Mouse (Mus musculus): Measurements from ENCODE around the gene Ccdc85b. TPM values are rescaled to one million over a fixed set of nuclear protein-coding genes. Genes with fewer than 3 reads are reported as not detected.
"Not testable (repeated sequence)": the region's sequence is repeated elsewhere in the genome, so short reads cannot be mapped to it uniquely, and the experiment has no call there.

Gene Ccdc85b
- polyA plus RNA-seq, 1 experiment from 2014 or later: 6.5 TPM

DNA sequence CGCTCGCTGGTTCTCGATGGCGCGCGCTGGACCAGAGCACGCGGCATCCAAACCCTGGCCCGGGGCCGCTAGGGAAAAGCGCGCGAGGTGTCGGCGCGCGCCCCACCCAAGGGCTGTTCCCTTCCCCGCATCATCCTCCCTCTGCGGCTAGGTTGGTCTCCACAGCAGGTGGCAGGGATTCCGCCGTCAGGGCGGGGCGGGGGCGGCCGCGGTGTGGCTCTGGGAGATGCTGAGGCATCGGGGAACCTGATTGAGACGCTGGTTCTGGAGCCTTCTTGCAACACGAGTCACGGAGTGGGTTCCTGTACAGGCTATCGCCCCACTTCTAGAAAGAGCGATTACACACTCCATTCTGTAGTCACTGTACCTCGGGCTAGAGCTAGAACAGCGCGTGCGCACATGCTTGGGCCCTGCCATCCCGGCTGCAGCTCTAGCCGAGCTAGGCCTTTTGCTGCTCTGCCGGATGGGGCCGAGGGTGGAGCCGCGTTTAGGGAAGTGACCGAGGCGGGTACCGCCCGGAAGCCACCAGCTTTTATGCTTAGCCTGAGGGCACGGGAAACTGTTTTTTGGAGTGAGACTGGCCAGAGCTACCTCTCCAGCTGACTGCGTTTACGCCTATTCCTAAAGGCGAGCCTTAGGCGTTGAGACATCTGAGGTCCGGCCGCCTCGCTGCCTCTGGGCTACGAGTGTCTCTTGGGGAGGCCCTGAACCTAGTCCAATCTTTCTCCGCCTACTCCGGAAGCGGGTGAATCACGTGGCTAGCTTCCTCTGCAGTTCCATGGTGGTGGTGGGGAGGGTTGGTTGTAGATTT is 33.4 kb upstream of the Ccdc85b start:
- Histone ChIP-seq H3K9ac (ENCODE audit: low read length) (peak overlapping the region; percentile 96), H3K9me3 (ENCODE audit: control insufficient read depth, low read length) (no peaks in the 10 kb centered on the region), H3K4me2 (ENCODE audit: low read depth, low read length, severe bottlenecking) (peak overlapping the region; percentile 60), H3K4me3 (ENCODE audit: low read depth, low read length) (peak overlapping the region; percentile 98), H3K4me1 (replicated peaks; ENCODE audit: control insufficient read depth, insufficient read depth, low read length) (peaks cover 4% of the 10 kb centered on the region; the same call in 1 of the 2 replicates), H3K27me3 (ENCODE audit: control insufficient read depth, insufficient read depth, low read length) (no peaks in the 10 kb centered on the region), H3K36me3 (ENCODE audit: control insufficient read depth, insufficient read depth, low read length) (peaks cover 10% of the 10 kb centered on the region), H3K27ac (ENCODE audit: low read depth, low read length) (peak overlapping the region; percentile 99)
- ATAC-seq (replicated peaks; ENCODE audit: low FRiP score) (peak; percentile 3), DNase-seq (ENCODE audit: low spot score) (peak; percentile 83)
- WGBS: under 1% methylated on average over 59 of the region's 59 CpGs

DNA sequence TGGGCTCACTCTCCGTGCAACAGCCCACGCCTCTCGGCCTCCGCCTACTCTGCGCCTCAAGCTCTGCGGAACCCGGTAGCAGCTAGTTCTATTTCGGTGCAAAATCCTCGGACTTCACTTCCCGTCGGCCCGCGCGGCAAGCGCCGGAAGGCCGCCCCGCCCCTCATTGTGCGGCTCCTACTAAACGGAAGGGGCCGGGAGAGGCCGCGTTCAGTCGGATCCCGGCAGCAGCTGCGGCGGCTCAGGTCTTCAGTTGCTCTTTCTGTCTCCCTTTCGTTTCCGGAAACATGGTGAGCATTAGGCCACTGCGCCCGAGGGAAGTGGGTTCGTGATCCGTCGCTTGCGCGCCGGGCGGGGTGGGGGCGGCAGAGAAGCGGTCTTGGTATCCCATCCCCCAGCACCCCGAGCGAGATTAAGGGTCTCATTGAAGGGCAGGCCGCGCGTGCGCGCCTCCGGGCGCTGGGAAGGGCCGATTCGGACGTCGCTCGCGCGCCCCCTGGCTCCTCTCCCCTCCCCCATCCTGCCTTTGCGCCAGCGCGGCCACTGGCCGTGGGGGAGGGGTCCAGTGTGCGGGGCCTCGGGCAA is 32.7 kb upstream of the Ccdc85b start, which contains the start of gene Cfl1:
Gene Cfl1 (plus strand): TSS at position 143 of the 585 bp plus-strand sequence.
- Histone ChIP-seq H3K9me3 (ENCODE audit: control insufficient read depth, low read length) (no peaks in the 10 kb centered on the region), H3K27me3 (ENCODE audit: control insufficient read depth, insufficient read depth, low read length) (no peaks in the 10 kb centered on the region), H3K4me2 (ENCODE audit: low read depth, low read length, severe bottlenecking) (peak within 1 kb of the TSS; percentile 64), H3K4me3 (ENCODE audit: low read depth, low read length) (peak within 1 kb of the TSS; percentile 98), H3K36me3 (ENCODE audit: control insufficient read depth, insufficient read depth, low read length) (peaks cover 9% of the 10 kb centered on the region), H3K27ac (ENCODE audit: low read depth, low read length) (peak within 1 kb of the TSS; percentile 99), H3K9ac (ENCODE audit: low read length) (peak within 1 kb of the TSS; percentile 96), H3K4me1 (replicated peaks; ENCODE audit: control insufficient read depth, insufficient read depth, low read length) (peaks cover 4% of the 10 kb centered on the region; the same call in 1 of the 2 replicates)
- DNase-seq (ENCODE audit: low spot score): peak; percentile 97
- under 1% methylated on average over 61 of the region's 62 CpGs for WGBS
- ATAC-seq (replicated peaks; ENCODE audit: low FRiP score): peak; percentile 70

DNA sequence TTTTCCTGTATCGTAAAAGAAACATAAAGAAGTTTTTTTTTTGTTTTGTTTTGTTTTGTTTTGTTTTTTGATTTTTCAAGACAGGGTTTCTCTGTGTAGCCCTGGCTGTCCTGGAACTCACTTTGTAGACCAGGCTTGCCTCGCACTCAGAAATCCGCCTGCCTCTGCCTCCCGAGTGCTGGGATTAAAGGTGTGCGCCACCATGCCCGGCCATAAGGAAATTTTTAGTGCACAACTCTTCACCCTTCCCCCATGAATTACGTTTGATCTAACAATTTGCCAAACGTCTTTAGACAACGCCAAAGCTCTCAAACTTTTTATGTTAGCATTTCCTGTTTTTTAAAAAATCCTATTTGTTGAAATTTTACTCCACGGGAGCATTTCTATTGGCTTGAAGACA is 32.0 kb upstream of the Ccdc85b start:
- H3K36me3 ChIP-seq (ENCODE audit: control insufficient read depth, insufficient read depth, low read length); H3K9me3 ChIP-seq (ENCODE audit: control insufficient read depth, low read length); H3K9ac ChIP-seq (ENCODE audit: low read length); H3K27me3 ChIP-seq (ENCODE audit: control insufficient read depth, insufficient read depth, low read length); H3K4me2 ChIP-seq (ENCODE audit: low read depth, low read length, severe bottlenecking); H3K4me1 ChIP-seq (replicated peaks; ENCODE audit: control insufficient read depth, insufficient read depth, low read length); DNase-seq (ENCODE audit: low spot score); ATAC-seq (replicated peaks; ENCODE audit: low FRiP score): not testable (repeated sequence)
- Histone ChIP-seq H3K4me3 (ENCODE audit: low read depth, low read length) (peak overlapping the region; percentile 98; the same call in 1 of the 2 replicates), H3K27ac (ENCODE audit: low read depth, low read length) (peak overlapping the region; percentile 99)
- 51% methylated on average over 10 of the region's 10 CpGs for WGBS

DNA sequence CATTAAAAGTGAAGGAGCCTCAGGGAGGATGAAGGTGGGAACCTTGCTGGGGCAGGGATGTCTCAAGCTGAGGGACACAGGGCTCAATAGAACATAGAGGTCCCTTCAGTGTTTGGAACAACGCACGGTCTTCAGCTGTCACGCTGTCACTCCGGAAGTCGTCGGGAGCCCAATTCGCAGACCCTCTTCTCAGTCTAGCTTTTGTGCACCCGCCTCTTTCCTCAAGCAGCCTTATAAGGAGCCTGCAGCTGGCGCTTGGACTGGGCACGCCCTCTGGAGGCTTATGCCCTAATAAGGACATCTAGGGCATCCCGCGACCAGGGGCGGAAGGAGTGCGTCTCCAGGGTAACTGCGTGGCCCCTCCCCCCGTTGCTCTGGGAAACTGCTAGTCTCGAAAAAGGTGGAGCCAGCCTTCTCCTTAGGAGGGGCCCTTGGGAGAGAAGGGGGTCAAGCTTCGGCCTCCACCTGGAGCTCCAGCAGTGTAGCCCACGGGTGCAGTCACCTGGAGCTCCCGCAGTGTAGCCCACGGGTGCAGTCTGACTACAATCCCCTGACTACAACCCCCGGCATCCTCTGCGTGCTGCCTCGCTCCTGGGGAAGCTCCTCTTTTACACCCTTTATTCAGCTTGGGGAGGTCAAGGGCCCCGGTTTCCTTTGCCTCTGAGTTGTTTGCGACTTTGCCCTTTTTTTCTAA is 31.3 kb upstream of the Ccdc85b start:
- peaks cover 4% of the 10 kb centered on the region; the same call in 1 of the 2 replicates for H3K4me1 ChIP-seq (replicated peaks; ENCODE audit: control insufficient read depth, insufficient read depth, low read length)
- DNase-seq (ENCODE audit: low spot score) (peak; percentile 97), ATAC-seq (replicated peaks; ENCODE audit: low FRiP score) (peak; percentile 83)
- H3K27ac ChIP-seq (ENCODE audit: low read depth, low read length): peak overlapping the region; percentile 99
- peak overlapping the region; percentile 44 for H3K4me3 ChIP-seq (ENCODE audit: low read depth, low read length)
- H3K9ac ChIP-seq (ENCODE audit: low read length): peak overlapping the region; percentile 66
- 1% methylated on average over 26 of the region's 26 CpGs for WGBS
- H3K36me3 ChIP-seq (ENCODE audit: control insufficient read depth, insufficient read depth, low read length): peaks cover 6% of the 10 kb centered on the region
- no peaks in the 10 kb centered on the region for H3K9me3 ChIP-seq (ENCODE audit: control insufficient read depth, low read length)
- H3K4me2 ChIP-seq (ENCODE audit: low read depth, low read length, severe bottlenecking): peak overlapping the region; percentile 64
- H3K27me3 ChIP-seq (ENCODE audit: control insufficient read depth, insufficient read depth, low read length): no peaks in the 10 kb centered on the region

DNA sequence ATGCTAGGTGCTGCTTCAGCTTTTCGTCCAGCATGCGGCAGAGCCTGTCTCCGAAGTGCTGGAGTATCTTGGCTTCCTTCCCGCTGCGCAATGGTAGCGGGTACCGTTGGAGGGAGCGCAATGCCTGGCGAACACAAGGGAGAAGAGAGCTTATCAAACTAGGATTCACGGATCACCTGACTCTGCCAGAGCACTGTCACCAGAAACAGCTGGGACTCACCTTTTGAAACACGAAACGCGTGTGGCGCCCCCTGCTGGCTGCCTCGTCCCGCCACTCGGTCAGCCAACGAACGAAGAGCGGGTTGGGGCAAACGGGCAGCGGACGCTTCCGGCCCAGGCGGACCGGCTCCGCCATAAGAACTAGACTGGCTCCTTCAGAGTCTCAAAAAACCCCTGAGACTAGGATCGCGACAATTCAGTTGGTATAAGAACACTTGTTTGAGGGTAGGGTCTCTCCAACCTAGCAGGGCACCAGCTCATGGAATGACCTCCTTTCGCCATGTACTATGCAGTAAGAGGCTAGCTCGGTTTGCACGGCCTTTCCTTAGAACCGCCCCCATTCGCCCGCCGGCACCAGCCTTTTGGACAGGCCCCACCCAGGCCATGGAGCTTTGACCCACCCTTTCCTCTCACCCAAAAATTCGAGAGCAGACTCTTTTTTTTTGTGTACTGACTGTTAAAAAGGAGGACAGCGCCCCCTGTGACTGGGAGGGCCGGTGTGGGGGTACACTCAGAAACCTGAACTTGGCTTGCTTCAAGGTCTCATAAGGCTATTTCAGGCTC is 30.3 kb upstream of the Ccdc85b start, which contains the start of gene Mus81:
Gene Mus81 (minus strand): TSS at position 635 of the 783 bp plus-strand sequence.
- WGBS: 1% methylated on average over 39 of the region's 39 CpGs
- Histone ChIP-seq H3K9me3 (ENCODE audit: control insufficient read depth, low read length) (no peaks in the 10 kb centered on the region), H3K27me3 (ENCODE audit: control insufficient read depth, insufficient read depth, low read length) (no peaks in the 10 kb centered on the region), H3K36me3 (ENCODE audit: control insufficient read depth, insufficient read depth, low read length) (peaks cover under 1% of the 10 kb centered on the region), H3K4me2 (ENCODE audit: low read depth, low read length, severe bottlenecking) (peak within 1 kb of the TSS; percentile 64), H3K27ac (ENCODE audit: low read depth, low read length) (peak within 1 kb of the TSS; percentile 99), H3K4me3 (ENCODE audit: low read depth, low read length) (peak within 1 kb of the TSS; percentile 44), H3K4me1 (replicated peaks; ENCODE audit: control insufficient read depth, insufficient read depth, low read length) (peaks cover 4% of the 10 kb centered on the region; the same call in 1 of the 2 replicates), H3K9ac (ENCODE audit: low read length) (peak within 1 kb of the TSS; percentile 66)
- DNase-seq (ENCODE audit: low spot score) (peak; percentile 97), ATAC-seq (replicated peaks; ENCODE audit: low FRiP score) (peak; percentile 69)

DNA sequence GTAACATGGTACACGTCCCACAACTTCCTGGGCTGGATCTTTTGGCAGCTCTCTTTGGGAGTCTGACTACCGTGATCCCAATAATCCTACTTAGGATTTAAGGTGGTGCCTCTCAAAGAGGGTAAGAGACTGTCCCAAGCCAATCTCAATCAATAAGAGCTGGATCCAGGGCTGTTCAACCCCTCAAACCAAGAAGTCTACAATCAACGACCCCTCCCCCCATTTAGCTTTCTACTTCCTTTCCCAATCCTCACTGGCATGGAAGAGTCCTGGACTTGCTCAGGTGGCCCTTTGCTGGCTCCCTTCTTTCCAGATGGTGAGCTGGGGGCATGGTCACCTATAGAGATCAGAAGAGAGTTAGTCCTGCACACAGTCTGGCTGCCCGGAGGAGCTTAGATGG is 29.1 kb upstream of the Ccdc85b start:
- DNase-seq (ENCODE audit: low spot score) (no peak), ATAC-seq (replicated peaks; ENCODE audit: low FRiP score) (no peak)
- no peak overlapping the region for H3K27ac ChIP-seq (ENCODE audit: low read depth, low read length)
- H3K36me3 ChIP-seq (ENCODE audit: control insufficient read depth, insufficient read depth, low read length): no peaks in the 10 kb centered on the region; the same call in 1 of the 2 replicates
- H3K4me3 ChIP-seq (ENCODE audit: low read depth, low read length): no peak overlapping the region
- no peaks in the 10 kb centered on the region for H3K9me3 ChIP-seq (ENCODE audit: control insufficient read depth, low read length)
- H3K27me3 ChIP-seq (ENCODE audit: control insufficient read depth, insufficient read depth, low read length): no peaks in the 10 kb centered on the region
- H3K4me2 ChIP-seq (ENCODE audit: low read depth, low read length, severe bottlenecking): no peak overlapping the region
- no peaks in the 10 kb centered on the region; the same call in 1 of the 2 replicates for H3K4me1 ChIP-seq (replicated peaks; ENCODE audit: control insufficient read depth, insufficient read depth, low read length)
- 84% methylated on average over 4 of the region's 4 CpGs for WGBS
- H3K9ac ChIP-seq (ENCODE audit: low read length): peak overlapping the region; percentile 66; the same call in 1 of the 2 replicates

DNA sequence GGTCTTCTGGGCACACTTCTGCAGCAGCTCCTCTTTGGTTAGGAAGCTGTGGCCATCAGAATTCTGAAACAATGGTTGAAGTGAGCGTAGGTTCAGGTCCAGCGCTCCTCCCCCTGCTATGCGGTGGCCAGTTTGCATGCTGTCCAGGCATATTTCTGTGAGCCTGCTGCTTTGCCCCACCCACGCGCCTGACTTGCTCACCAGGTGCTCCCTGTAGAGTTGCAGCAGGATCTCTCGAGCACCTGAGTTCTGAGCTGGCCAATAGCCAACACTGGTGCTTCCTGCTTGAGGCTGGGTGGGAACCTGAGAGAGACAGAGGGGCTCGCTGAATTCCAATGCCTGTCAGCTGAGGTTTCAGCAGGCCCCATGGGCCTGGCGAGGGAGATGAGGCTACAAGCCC is 28.6 kb upstream of the Ccdc85b start:
- no peak for DNase-seq (ENCODE audit: low spot score)
- no peak overlapping the region for H3K4me2 ChIP-seq (ENCODE audit: low read depth, low read length, severe bottlenecking)
- H3K9me3 ChIP-seq (ENCODE audit: control insufficient read depth, low read length): no peaks in the 10 kb centered on the region
- no peak for ATAC-seq (replicated peaks; ENCODE audit: low FRiP score)
- H3K4me3 ChIP-seq (ENCODE audit: low read depth, low read length): no peak overlapping the region
- H3K4me1 ChIP-seq (replicated peaks; ENCODE audit: control insufficient read depth, insufficient read depth, low read length): no peaks in the 10 kb centered on the region; the same call in 1 of the 2 replicates
- H3K27me3 ChIP-seq (ENCODE audit: control insufficient read depth, insufficient read depth, low read length): no peaks in the 10 kb centered on the region
- H3K36me3 ChIP-seq (ENCODE audit: control insufficient read depth, insufficient read depth, low read length): no peaks in the 10 kb centered on the region; the same call in 1 of the 2 replicates
- no peak overlapping the region for H3K9ac ChIP-seq (ENCODE audit: low read length)
- WGBS: 89% methylated on average over 8 of the region's 8 CpGs
- no peak overlapping the region for H3K27ac ChIP-seq (ENCODE audit: low read depth, low read length)
